Mouse (Mus musculus): ENCODE measurements around the gene Vrk1. TPM values are rescaled to one million over a fixed set of nuclear protein-coding genes. Genes with fewer than 3 reads are reported as not detected.
A peak's percentile ranks its signal among the peaks of the same experiment; 100 is the strongest.

Gene Vrk1
- total and polyA plus RNA-seq, 3 experiments, result 55.2 to 124 (median 69.1) TPM

- Histone ChIP-seq H3K4me2 (ENCODE audit: insufficient read depth, low read depth, poor library complexity, severe bottlenecking) (peak overlapping the region; percentile 66), H3K9me3 (replicated peaks; ENCODE audit: low read length) (no peaks in the 10 kb centered on the region), H3K4me3 (replicated peaks in 1 of 3; ENCODE audit: low read depth in 2 of 3, low read length in 2 of 3, poor library complexity in 1 of 3) (no peak overlapping the region), H3K79me2 (replicated peaks; ENCODE audit: control insufficient read depth, extremely low read depth, insufficient read depth, poor library complexity, severe bottlenecking) (no peaks in the 10 kb centered on the region), H3K36me3 (replicated peaks in 1 of 2; ENCODE audit: control insufficient read depth in 1 of 2, insufficient read depth in 1 of 2, low read length in 1 of 2) (no peaks in the 10 kb centered on the region), H3K27me3 (replicated peaks) (no peaks in the 10 kb centered on the region), H3K27ac (ENCODE audit: insufficient read depth, low read depth) (no peak overlapping the region), H3K9ac (ENCODE audit: insufficient read depth, low read depth) (no peak overlapping the region), H3K4me1 (ENCODE audit: control insufficient read depth in 1 of 2, insufficient read depth in 2 of 2) (peaks cover 4 to 16% of the 10 kb centered on the region in 2 experiments; a peak in 2 of 4 replicates)
- dilution Hi-C loops (cut with MboI; ENCODE audit: extremely low pct_ligation_motif_present, extremely low pct_unique_long_range_greater_than_20kb, low sequenced_read_pairs) (no loop called here), in situ Hi-C loops (cut with MboI; ENCODE audit: low pct_ligation_motif_present, low pct_unique_long_range_greater_than_20kb, low sequenced_read_pairs) (loop anchor here (5.0 kb wide), 1 partner anchor 108 kb away; no protein-coding TSS in a partner anchor)
- no peak for TF ChIP-seq MAZ (IDR thresholded peaks at IDR 0.05; ENCODE audit: low read depth, low read length)
- no peak for TF ChIP-seq BHLHE40 (IDR thresholded peaks at IDR 0.05; ENCODE audit: low read depth, low read length)
- TF ChIP-seq HCFC1 (IDR thresholded peaks at IDR 0.05; ENCODE audit: low read depth, low read length), result no peak
- TF ChIP-seq ZC3H11A (IDR thresholded peaks at IDR 0.05; ENCODE audit: low read depth, low read length), result no peak
- no peak for TF ChIP-seq CTCF (conservative IDR thresholded peaks at IDR 0.05 in 1 of 2, IDR thresholded peaks at IDR 0.05 in 1 of 2; ENCODE audit: low read depth in 2 of 2, low read length in 2 of 2)
- TF ChIP-seq SIN3A (IDR thresholded peaks at IDR 0.05; ENCODE audit: low read length), result no peak
- TF ChIP-seq ETS1 (conservative IDR thresholded peaks at IDR 0.05; ENCODE audit: low read depth, low read length), result no peak
- TF ChIP-seq TBP (conservative IDR thresholded peaks at IDR 0.05; ENCODE audit: low read depth, low read length), result no peak
- TF ChIP-seq CHD1 (IDR thresholded peaks at IDR 0.05; ENCODE audit: low read depth, low read length), result no peak
- no peak for DNase-seq (ENCODE audit: extremely low read depth)
Observed at GRCm38 (mm10) chr12:105960592-105961330, 49.3 kb upstream of the Vrk1 start.

DNA sequence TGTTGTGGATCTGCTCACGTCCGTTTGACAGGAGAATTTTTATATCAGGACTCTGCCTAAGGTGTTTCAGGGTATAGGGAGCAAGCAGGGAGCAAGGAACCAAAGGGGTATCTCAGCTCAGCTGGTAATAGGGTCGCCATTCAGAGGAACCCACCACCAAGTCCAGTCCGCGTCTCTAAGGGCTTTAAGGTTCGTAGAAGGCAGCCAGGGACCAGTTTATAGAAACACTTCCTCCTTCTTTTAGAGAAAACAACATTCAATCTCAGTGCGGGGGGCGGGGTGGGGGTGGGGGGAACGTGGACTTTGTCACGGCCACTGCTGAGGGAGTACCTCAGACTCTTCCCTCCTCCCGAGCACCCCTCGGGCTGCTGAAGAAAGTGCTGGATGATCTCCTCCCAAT, 48.4 kb upstream of the Vrk1 start:
- dilution Hi-C loops (cut with MboI; ENCODE audit: extremely low pct_ligation_motif_present, extremely low pct_unique_long_range_greater_than_20kb, low sequenced_read_pairs), result no loop called here
- no peak for DNase-seq (ENCODE audit: extremely low read depth)
- no peaks in the 10 kb centered on the region for H3K36me3 ChIP-seq (replicated peaks in 1 of 2; ENCODE audit: control insufficient read depth in 1 of 2, insufficient read depth in 1 of 2, low read length in 1 of 2)
- peak overlapping the region; percentile 85 for H3K4me2 ChIP-seq (ENCODE audit: insufficient read depth, low read depth, poor library complexity, severe bottlenecking)
- H3K9ac ChIP-seq (ENCODE audit: insufficient read depth, low read depth), result no peak overlapping the region
- no peak overlapping the region for H3K27ac ChIP-seq (ENCODE audit: insufficient read depth, low read depth)
- H3K4me1 ChIP-seq (ENCODE audit: control insufficient read depth in 1 of 2, insufficient read depth in 2 of 2), result peaks cover 4 to 18% of the 10 kb centered on the region in 2 experiments; a peak in 2 of 4 replicates
- no peak overlapping the region for H3K4me3 ChIP-seq (replicated peaks in 1 of 3; ENCODE audit: low read depth in 2 of 3, low read length in 2 of 3, poor library complexity in 1 of 3)
- TF ChIP-seq SMC3 (IDR thresholded peaks at IDR 0.05; ENCODE audit: low read depth, low read length), result no peak
- no peak for TF ChIP-seq USF2 (conservative IDR thresholded peaks at IDR 0.05; ENCODE audit: low read depth, low read length)
- TF ChIP-seq ZKSCAN1 (IDR thresholded peaks at IDR 0.05; ENCODE audit: borderline replicate concordance, low read depth, low read length), result no peak
- TF ChIP-seq EP300 (IDR thresholded peaks at IDR 0.05; ENCODE audit: low read length), result no peak
- no peak for TF ChIP-seq MXI1 (IDR thresholded peaks at IDR 0.05; ENCODE audit: low read depth, low read length)
- TF ChIP-seq ELF1 (IDR thresholded peaks at IDR 0.05; ENCODE audit: low read depth, low read length), result no peak
- TF ChIP-seq NRF1 (IDR thresholded peaks at IDR 0.05; ENCODE audit: low read depth, low read length), result no peak
- no peak for TF ChIP-seq MAFK (IDR thresholded peaks at IDR 0.05; ENCODE audit: insufficient replicate concordance, low read length)
- no peak for TF ChIP-seq ETS1 (conservative IDR thresholded peaks at IDR 0.05; ENCODE audit: low read depth, low read length)
- no peaks in the 10 kb centered on the region for H3K9me3 ChIP-seq (replicated peaks; ENCODE audit: low read length)
- H3K79me2 ChIP-seq (replicated peaks; ENCODE audit: control insufficient read depth, extremely low read depth, insufficient read depth, poor library complexity, severe bottlenecking), result no peaks in the 10 kb centered on the region
- H3K27me3 ChIP-seq (replicated peaks), result no peaks in the 10 kb centered on the region
- in situ Hi-C loops (cut with MboI; ENCODE audit: low pct_ligation_motif_present, low pct_unique_long_range_greater_than_20kb, low sequenced_read_pairs), result loop anchor here (5.0 kb wide), 1 partner anchor 109 kb away; no protein-coding TSS in a partner anchor

All from CH12.LX (cell line).